Mouse (Mus musculus) frontal cortex, postnatal 25 days (tissue): ENCODE results near the gene Rsc1a1.

Experiments used
- DNase-seq, 2 experiments: peaks; one replicate each; pipeline ENCODE4 v3.0.0; 2022; ENCODE audit warnings: low spot score in 2 of 2

Rsc1a1 gene

DNA sequence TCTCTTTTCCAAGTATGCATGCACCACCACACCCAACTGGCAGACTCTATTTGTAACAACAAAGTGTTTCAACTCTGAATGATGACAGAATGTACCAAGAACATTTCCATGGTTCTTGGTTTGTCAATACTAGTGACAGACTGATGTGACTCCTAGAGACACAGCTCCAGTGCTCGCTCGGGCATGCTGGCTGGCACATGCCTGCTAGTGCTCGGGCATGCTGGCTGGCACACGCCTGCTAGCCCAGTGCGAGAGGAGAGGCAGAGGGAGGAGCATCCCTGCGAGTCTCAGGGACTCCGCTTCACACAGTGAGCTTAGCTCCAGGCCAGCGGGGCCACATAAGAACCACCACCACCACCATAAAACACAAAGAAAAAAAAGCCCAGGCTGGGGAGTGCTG lies 9.3 kb upstream of the Rsc1a1 start:
- no peak for DNase-seq

GRCm38 (mm10) chr4:141688505-141688904 lies 3.1 kb upstream of the Rsc1a1 start:
- no peak for DNase-seq

- DNase-seq, result no peak
These were observed 1.1 kb upstream of the Rsc1a1 start for GRCm38 (mm10) chr4:141686525-141686924.

DNA sequence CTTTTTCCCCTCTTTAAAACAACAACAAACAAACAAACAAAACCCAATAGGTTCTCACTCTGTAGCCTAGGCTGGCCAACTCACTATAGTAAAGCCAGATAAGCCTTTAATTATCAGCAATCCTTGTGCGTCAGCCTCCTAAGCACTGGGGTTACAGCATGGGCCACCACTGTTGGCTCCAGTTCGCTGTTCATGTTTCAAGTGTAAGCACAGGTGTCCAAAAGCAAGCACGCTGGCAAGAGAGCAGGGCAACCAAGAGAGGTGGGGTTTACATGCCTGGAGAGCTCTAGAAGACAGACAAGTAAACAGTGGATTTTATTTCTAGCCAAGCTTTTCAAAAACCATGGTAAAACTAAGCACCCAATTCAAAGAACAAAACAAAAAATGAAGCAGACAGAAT lies 694 bp upstream of the Rsc1a1 start:
- DNase-seq, result no peak

DNA sequence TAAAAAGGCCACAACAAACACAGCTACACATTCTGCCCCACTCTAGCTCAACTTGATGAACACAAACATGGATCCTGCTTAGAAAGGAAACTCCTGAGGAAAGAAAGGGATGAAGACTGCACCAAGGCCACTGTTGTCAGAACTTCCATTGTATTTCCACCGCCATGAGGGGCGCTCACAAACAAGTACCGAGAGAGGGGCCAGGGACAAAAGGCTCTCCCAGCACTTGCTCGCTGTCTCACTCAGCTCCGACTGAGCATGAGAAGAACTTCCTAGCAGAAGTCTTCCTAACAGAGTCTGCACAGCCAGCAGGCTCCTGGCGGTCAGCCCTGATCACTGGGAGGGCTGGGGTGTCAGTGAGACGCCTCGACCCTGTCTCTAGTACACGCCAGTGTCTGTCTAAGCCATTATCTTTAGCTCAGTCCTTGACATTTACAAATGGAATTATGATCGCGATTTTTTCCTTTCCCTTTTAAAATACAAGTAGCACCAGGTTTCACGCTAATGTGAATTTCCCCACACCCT lies 2.6 kb downstream of the Rsc1a1 start:
- DNase-seq, result no peak

GRCm38 (mm10) chr4:141681767-141682166 lies 3.6 kb downstream of the Rsc1a1 start:
- DNase-seq, result no peak

- no peak for DNase-seq
These were observed 4.5 kb downstream of the Rsc1a1 start for GRCm38 (mm10) chr4:141680892-141681291.

DNA sequence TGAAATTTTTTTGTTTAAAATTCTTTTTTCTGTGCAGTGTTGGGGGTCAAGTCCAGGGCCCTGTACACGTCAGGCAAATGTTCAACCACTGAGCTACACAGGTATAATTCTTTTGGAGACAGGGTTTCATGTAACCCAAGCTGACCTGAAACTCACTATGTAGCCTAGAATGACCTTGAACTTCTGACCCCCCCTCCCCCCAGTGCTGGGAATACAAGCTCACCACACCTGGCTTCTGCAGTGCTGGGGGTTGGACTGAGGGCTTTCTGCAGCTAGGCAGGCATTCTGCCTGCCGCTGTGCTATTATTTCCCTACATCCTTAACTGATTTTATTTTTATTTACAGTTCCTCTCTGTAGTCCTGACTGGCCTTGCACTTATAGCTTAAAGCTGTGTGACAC lies 6.4 kb downstream of the Rsc1a1 start:
- no peak for DNase-seq

- no peak for DNase-seq
These were observed 8.9 kb downstream of the Rsc1a1 start for GRCm38 (mm10) chr4:141676462-141676979.

- no peak for DNase-seq
These were observed 13.1 kb downstream of the Rsc1a1 start for GRCm38 (mm10) chr4:141672325-141672724.

DNA sequence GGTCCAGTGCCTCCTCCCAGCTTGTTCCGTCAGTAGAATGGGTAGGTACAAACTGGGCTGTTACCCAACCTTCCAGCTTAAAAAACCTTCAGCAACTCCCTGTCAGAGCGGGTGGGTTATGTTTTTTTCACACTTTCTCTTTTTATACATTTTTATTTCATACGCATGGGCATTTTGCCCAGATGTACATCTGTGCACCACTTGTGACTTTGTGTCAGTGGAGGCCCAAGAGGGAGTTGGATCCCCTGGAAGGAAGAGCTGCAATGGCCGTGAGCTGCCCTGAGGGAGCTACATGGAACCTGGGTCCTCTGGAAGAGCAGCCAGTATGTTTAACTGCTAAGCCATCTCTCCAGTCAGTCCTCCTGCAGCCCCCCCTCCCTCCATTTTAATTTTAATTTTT lies 14.0 kb downstream of the Rsc1a1 start:
- DNase-seq, result no peak

DNA sequence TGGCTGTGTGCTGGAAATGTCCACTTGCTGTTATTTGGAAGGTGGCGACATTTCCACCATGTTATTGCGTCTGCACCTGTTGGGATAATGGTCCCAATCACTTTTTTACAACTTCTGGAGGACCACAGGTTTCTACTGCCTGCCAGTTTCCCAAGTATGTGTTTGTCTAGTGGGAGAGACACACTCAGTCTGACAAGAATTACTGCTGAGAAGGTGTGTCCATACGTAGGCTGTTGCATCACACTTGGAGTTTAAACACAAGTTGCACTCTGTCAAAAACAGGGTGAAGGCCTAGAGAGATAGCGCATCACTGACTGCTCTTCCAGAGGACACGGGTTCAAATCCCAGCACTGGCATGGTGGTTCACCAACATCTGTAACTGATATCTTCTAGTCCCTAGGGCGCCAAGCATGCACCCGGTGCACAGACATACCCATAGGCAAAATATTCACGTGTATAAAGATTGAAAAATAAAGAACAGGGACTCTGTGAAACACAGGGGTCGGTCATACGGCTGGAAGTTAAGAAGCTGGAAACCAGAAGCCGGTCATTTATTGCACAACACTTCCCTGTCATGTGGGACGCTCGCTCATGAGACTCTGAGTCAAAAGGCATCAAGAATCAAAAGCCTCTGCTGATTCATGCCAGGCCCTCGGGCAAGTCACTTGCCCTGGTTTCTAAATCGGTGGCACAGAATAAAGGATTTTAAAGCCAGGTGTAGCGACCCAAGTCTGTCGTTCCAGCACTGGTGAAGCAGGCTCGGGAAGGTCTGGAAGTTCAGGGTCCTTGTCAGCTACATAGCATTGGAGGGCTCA lies 15.3 kb downstream of the Rsc1a1 start:
- DNase-seq, result no peak

GRCm38 (mm10) chr4:141664799-141665198 lies 20.6 kb downstream of the Rsc1a1 start, which contains the start of gene Plekhm2:
Gene Plekhm2 (minus strand): TSS chr4:141664899.
- DNase-seq, result no peak

DNA sequence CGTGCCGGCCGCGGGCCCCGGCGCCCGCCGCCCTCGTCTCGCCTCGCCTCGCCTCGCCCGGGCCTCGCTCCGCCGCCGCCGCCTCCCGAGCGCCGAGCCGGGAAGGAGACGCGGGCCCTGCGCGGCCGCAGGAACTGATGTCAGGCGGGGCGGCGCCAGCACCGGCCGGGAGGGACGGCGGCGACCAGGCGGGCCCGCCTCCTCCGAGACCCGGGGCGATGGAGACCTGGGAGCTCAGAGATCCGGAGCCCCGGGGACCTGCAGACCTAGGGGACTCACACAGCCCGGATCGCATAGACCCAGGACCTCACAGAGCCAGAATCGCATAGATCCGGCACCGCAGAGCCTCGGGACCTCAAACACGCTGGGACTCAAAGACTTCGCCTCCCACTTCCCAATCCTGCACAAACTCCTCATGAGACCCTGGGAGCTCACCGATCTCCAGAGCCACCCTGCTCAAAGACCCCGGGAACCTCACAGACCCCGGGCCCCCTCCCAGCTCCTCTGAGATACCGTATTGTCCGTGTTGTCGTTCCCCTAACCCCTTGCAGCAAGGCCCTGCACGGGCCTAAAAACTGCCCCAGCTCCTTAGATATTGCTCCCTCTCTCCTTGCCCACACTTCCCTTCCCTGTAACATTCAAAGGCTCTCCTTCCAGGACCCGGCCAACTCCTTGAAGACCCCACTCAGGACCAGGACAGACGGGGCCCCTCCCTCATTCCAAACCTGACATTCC lies 21.2 kb downstream of the Rsc1a1 start:
- DNase-seq, result peak; percentile 41 to 55

DNA sequence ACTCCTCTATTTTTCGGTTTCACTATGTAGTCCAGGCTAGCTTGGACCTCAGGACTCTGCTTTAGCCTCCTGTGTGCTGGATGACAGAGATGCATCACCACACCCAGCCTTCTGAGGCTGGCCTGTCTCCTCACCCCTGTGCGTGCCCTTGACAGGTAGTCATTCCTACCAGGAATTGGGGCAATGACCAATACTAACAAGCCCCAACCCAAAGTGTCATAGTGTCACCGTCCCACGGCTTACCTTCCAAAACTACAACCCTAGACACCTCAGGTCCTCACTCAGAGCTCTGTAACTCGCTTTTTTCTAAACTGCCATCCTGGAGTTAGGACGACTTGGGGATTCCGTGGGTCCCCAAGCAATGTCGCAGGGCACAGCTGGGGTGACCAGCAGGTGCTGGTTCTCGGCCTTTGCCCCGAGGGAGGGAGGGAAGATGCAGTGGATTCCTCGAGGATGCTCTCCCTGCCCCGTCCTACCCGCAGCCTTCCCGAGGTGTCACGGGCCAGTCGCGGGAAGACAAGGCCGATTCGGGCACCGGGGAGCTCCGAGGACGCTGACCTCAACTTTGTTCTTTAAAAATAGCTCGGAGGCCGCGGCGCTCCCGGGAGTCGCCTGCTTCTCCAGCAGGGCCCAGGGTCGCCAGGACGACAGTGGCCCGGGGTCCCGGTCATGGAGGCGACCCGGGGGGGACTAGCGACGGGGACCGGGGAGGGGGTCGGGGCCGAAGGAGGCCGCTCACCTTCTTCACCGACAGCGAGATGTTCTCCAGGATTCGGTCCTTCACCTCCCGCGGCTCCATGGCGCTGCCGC lies 22.1 kb downstream of the Rsc1a1 start:
- DNase-seq, result no peak

DNA sequence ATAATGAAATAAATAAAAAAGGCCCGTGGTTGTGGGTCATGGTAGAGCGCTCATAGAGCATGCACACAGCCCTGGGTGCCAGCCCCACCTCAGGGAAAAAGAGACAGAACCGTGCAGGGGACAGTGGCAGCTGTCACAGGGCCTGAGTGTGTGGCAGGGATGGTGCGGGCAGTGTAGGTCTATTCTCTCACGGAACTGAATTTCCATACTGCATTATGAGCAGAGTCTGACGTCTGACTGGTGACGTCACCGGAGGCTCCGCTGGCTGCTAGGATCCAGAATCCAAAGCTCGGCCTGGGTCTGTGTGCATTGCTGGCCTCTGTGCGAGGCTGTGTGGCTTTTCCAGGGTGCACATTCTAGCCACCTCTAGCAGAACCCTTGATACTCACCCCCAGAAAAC lies 24.5 kb downstream of the Rsc1a1 start:
- no peak for DNase-seq

DNA sequence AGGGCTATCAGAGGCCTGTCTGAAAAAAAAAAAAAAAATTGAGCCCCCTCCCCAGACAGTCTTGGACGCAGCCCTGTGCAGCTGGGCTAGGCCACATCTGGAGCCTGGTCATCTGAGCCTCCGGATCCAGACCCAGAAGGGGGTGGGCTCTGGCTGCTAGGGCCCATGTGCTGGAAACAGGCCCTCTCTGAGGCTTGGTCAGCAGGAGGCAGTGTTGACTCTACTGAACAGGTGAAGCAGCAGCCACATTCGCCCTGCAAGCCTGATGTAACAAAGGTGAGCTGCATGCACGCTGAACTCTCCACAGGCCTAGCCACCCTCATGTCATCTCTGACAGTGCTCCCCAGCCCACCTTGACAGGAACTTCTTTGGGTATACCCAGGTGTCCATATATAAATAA lies 25.7 kb downstream of the Rsc1a1 start:
- DNase-seq, result no peak

- no peak for DNase-seq
These were observed 26.4 kb downstream of the Rsc1a1 start for GRCm38 (mm10) chr4:141658846-141659484.

- no peak for DNase-seq
These were observed 28.5 kb downstream of the Rsc1a1 start for GRCm38 (mm10) chr4:141656932-141657331.

GRCm38 (mm10) chr4:141655908-141656608 lies 29.3 kb downstream of the Rsc1a1 start:
- no peak for DNase-seq

DNA sequence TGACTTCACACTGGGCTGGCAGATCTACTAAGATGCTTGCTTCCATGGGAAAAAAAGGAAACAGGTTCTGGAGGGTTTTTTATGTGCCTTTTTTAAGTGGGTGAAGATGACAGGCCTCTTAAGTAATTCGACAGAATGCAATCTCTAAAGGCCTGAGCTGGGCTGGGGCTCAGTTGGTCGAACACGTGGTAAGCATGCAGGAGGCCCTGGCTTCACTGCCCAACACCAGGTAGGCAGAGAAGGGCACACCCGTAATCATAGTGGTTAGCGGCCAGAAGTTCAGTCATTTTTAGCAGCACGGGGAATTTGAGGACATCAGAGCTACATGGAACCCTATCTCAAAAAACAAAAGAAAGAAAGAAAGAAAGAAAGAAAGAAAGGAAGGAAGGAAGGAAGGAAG lies 30.9 kb downstream of the Rsc1a1 start:
- DNase-seq, result no peak
